Mouse (Mus musculus) mature B cell (primary cell): ENCODE data around the gene Cdr2l.

Experiments
- in situ Hi-C: fragments of 300-500 bp; cut with MboI; formaldehyde crosslinking; loops from 2 replicates; pipeline ENCODE4 v1.14.3; 2019

Cdr2l gene

GRCm38 (mm10) chr11:115381743-115382539 is at the start of gene Cdr2l:
Gene Cdr2l, plus strand, starts transcription at chr11:115381916.
- in situ Hi-C loops, result no loop called here

GRCm38 (mm10) chr11:115334531-115334930 is 47.2 kb upstream of the Cdr2l start, which contains the start of gene Otop3:
Gene Otop3, plus strand, starts transcription at chr11:115334731.
- in situ Hi-C loops, result no loop called here

GRCm38 (mm10) chr11:115335223-115335622 is 46.5 kb upstream of the Cdr2l start:
- in situ Hi-C loops, result no loop called here

GRCm38 (mm10) chr11:115336115-115336514 is 45.6 kb upstream of the Cdr2l start:
- in situ Hi-C loops, result no loop called here

GRCm38 (mm10) chr11:115337350-115337749 is 44.4 kb upstream of the Cdr2l start:
- in situ Hi-C loops, result no loop called here

GRCm38 (mm10) chr11:115337826-115338225 is 43.9 kb upstream of the Cdr2l start:
- in situ Hi-C loops, result no loop called here

GRCm38 (mm10) chr11:115341246-115341645 is 40.5 kb upstream of the Cdr2l start:
- in situ Hi-C loops, result no loop called here

GRCm38 (mm10) chr11:115341866-115342265 is 39.9 kb upstream of the Cdr2l start:
- in situ Hi-C loops, result no loop called here

GRCm38 (mm10) chr11:115344967-115345366 is 36.7 kb upstream of the Cdr2l start:
- in situ Hi-C loops, result no loop called here

- in situ Hi-C loops, result no loop called here
Observed at GRCm38 (mm10) chr11:115345515-115345914, 36.2 kb upstream of the Cdr2l start.

GRCm38 (mm10) chr11:115348681-115349248 is 33.0 kb upstream of the Cdr2l start:
- in situ Hi-C loops, result no loop called here

- in situ Hi-C loops, result no loop called here
Observed at GRCm38 (mm10) chr11:115349976-115350375, 31.7 kb upstream of the Cdr2l start.

- in situ Hi-C loops, result no loop called here
Observed at GRCm38 (mm10) chr11:115353375-115353774, 28.3 kb upstream of the Cdr2l start.

- in situ Hi-C loops, result no loop called here
Observed at GRCm38 (mm10) chr11:115354183-115354582, 27.5 kb upstream of the Cdr2l start.

GRCm38 (mm10) chr11:115358468-115358867 is 23.2 kb upstream of the Cdr2l start:
- in situ Hi-C loops, result no loop called here

GRCm38 (mm10) chr11:115359293-115359692 is 22.4 kb upstream of the Cdr2l start:
- in situ Hi-C loops, result no loop called here

GRCm38 (mm10) chr11:115359726-115360125 is 22.0 kb upstream of the Cdr2l start:
- in situ Hi-C loops, result no loop called here

GRCm38 (mm10) chr11:115364136-115364535 is 17.6 kb upstream of the Cdr2l start:
- in situ Hi-C loops, result no loop called here

GRCm38 (mm10) chr11:115366039-115366705 is 15.5 kb upstream of the Cdr2l start:
- in situ Hi-C loops, result no loop called here

GRCm38 (mm10) chr11:115366706-115367394 is 14.9 kb upstream of the Cdr2l start:
- in situ Hi-C loops, result no loop called here

GRCm38 (mm10) chr11:115367395-115367944 is 14.2 kb upstream of the Cdr2l start, which contains the start of gene Hid1:
Gene Hid1, minus strand, starts transcription at chr11:115367756.
- in situ Hi-C loops, result no loop called here

- in situ Hi-C loops, result no loop called here
Observed at GRCm38 (mm10) chr11:115370368-115370767, 11.3 kb upstream of the Cdr2l start.
